Mouse (Mus musculus) R1 (cell line): ENCODE results near the gene Zbtb22.

ENCODE experiments used
- DNase-seq: peaks from one replicate; pipeline ENCODE4 v3.0.0-alpha.2; 2018; ENCODE audit warnings: low read depth, low spot score

Gene Zbtb22

GRCm38 (mm10) chr17:33965082-33965845, 49.6 kb downstream of the Zbtb22 start:
- no peak for DNase-seq

- no peak for DNase-seq
Measured at GRCm38 (mm10) chr17:33965846-33966550, 50.3 kb downstream of the Zbtb22 start.

- DNase-seq: peak; percentile 86
Measured at GRCm38 (mm10) chr17:33968489-33968888, 52.8 kb downstream of the Zbtb22 start.
